Mouse (Mus musculus) ovary, adult 18-20 months (tissue): ENCODE data around the gene Hoxc13.
A peak's percentile ranks its signal among the peaks of the same experiment; 100 is the strongest.

Source experiments
- DNase-seq: peaks from one replicate; pipeline ENCODE4 v3.0.0; 2022; ENCODE audit warnings: low spot score, mixed read lengths

The Hoxc13 gene

DNA sequence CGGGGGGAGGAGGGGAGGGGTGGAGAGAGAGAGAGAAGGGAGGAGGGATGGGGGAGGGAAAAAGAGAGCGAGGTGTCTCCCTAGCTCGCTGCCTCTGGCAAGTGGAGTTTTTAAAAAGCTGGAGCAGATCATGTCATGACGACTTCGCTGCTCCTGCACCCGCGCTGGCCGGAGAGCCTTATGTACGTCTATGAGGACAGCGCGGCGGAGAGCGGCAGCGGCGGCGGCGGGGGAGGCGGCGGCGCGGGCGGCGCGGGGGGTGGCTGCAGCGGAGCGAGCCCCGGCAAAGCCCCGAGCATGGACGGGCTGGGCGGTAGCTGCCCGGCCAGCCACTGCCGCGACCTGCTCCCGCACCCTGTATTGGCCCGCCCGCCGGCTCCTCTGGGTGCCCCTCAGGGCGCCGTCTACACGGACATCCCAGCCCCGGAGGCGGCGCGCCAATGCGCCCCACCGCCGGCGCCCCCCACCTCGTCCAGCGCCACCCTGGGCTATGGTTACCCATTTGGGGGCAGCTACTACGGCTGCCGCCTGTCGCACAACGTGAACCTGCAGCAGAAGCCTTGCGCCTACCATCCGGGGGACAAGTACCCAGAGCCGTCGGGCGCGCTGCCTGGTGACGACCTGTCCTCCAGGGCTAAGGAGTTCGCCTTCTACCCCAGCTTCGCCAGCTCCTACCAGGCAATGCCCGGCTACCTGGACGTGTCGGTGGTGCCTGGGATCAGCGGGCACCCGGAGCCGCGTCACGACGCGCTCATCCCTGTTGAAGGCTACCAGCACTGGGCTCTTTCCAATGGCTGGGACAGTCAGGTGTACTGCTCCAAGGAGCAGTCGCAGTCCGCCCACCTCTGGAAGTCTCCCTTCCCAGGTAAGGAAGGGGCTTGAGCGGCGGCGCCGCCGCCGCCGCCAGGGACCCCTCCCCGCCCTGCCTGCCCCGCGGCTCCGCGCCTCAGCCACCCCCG lies at the start of gene Hoxc13:
Hoxc13 (plus strand) TSS at position 51 of the 959 bp plus-strand sequence.
- DNase-seq, result no peak

DNA sequence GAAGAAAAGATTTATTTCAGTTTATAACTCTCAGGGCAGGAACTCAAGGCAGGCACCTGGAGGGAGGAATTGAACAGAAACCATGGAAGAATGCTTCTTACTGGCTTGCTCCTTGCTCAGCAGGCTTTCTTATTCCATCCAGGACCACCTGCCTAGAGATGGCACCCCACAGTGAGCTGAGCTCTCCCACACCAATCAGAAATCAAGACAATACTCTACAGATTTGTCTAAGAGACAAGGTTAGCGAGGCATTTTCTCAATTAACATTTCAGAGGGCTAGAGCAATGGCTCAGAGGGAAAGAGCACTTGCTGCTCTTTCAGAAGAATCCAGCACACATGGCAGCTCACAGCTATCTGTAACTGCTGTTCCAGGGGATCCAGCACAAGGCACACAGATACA lies 35.1 kb upstream of the Hoxc13 start:
- DNase-seq, result no peak

GRCm38 (mm10) chr15:102895115-102895514 lies 25.8 kb upstream of the Hoxc13 start:
- DNase-seq, result no peak

DNA sequence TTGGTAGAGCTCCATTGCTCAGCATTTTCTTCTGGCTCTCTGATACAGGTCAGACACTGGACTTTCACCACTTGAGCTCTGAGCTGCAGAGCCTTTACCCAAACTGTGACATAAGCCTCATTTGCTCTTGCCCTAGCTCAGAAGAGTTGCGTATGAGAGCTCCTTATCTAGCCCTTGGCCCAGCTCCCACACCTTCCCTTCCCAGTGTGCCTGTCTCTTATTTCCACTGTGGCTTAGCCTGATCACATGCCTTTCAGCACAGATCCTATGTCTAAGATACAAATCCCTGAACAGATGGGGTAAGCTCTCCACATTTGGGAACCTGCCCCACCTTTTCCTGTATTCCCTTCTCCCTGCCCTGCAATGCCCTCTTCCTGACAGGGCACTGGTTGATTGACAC lies 16.0 kb upstream of the Hoxc13 start:
- DNase-seq, result no peak

- DNase-seq, result no peak
Measured at GRCm38 (mm10) chr15:102909536-102909935, 11.4 kb upstream of the Hoxc13 start.

- no peak for DNase-seq
Measured at GRCm38 (mm10) chr15:102910038-102910437, 10.9 kb upstream of the Hoxc13 start.

DNA sequence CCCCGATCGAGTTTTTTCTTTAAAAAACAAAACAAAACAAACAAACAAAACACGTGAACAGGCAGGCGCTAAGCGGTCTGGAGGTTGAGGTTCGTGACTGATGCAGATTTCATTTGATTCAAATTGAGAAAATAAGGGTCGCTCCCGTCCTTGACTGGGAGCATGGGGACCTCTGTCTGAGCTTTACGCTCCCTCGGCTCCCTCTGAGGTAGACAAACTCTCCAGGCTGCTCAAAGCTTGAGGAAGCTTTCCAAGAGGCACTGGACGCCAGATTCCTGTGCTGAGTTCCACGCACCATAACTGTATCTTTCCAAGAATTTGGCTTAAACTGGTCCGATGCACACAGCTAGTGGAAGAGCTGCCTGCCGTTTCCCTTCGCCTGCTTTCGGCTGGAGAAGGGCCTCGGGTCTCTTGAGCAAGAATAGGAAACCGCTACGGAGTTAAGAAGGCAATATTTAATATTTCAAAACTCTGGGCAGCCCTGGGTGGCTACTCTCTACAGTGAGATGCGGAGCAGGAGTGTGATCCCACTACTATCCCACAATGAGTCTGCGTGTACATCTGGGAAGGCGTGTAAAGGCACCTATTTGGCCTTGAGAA lies 10.3 kb upstream of the Hoxc13 start:
- DNase-seq, result no peak

DNA sequence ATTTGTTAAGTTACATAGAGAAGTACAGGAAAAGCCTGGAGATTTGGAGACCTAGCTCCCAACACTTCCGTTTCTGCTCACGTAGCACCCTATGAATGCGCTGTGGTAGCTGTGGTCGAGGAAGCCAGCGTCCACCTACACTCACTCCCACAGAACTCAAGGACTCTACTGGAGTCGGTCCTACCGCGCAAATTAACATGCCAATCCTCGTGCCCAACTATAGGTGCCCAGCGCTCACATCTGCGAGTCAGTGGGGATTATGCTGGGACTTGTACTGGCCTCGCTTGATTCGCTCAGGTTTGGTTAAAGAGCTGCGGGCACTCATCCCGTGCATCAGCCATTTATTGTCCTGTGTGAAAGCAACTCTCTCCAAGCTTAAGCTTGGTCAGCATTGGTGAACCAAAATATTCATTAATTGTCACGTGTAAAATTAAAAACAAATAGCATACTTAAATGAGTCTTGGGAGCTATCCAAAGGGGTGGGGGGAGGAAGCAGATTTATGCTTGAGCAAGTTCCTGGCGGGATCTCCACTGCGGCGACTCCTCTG lies 7.8 kb upstream of the Hoxc13 start:
- DNase-seq, result no peak

- no peak for DNase-seq
Measured at GRCm38 (mm10) chr15:102917972-102918572, 2.8 kb upstream of the Hoxc13 start.

GRCm38 (mm10) chr15:102918611-102919265 lies 2.2 kb upstream of the Hoxc13 start:
- DNase-seq, result no peak

GRCm38 (mm10) chr15:102919336-102920180 lies 1.3 kb upstream of the Hoxc13 start:
- no peak for DNase-seq

DNA sequence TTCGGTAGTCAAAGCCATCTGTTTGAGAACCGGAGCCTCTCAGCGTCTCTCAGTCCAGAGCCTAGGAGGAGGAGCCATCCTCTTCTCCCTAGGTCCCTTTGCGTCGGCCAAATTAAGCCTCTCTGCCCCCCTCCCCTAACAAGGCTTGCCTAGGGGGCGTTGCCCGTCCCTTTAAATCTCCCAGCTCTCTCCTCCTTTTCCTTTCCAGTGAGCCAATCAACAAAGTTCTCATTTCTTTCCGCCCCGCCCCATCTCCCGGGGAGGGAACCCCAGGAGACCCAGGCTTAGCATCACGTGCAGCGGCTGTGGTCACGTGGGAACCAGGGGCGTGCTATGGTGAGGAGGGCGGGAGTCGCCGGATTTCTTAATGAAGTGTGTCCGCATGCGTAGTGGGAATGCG lies 284 bp upstream of the Hoxc13 start:
- DNase-seq, result peak; percentile 18

GRCm38 (mm10) chr15:102922012-102922362 lies 1.1 kb downstream of the Hoxc13 start:
- DNase-seq, result no peak

GRCm38 (mm10) chr15:102922636-102923500 lies 2.0 kb downstream of the Hoxc13 start:
- DNase-seq, result no peak

- DNase-seq, result no peak
Measured at GRCm38 (mm10) chr15:102927032-102927645, 6.2 kb downstream of the Hoxc13 start.

GRCm38 (mm10) chr15:102931706-102932358 lies 10.9 kb downstream of the Hoxc13 start:
- DNase-seq, result no peak

DNA sequence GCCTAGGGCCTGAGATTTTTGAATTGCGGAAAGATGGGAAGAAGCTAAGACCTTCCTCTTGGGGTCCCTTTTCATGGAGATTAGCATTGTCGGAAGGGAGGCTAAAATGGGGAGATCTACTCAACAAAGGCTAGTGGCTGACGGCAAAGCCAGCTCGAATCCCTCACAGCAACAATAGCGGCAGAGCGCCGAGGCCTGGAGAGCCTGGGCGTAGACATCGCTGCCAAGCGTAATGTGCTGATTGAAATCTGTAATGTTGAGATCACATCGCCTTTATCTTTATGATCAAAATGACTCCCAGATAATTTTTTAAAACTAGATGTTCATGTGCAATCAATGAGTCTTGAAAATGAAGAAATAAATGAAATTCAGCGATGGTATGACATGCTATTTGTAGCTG lies 13.5 kb downstream of the Hoxc13 start:
- no peak for DNase-seq

GRCm38 (mm10) chr15:102934897-102935296 lies 14.0 kb downstream of the Hoxc13 start:
- DNase-seq, result no peak

DNA sequence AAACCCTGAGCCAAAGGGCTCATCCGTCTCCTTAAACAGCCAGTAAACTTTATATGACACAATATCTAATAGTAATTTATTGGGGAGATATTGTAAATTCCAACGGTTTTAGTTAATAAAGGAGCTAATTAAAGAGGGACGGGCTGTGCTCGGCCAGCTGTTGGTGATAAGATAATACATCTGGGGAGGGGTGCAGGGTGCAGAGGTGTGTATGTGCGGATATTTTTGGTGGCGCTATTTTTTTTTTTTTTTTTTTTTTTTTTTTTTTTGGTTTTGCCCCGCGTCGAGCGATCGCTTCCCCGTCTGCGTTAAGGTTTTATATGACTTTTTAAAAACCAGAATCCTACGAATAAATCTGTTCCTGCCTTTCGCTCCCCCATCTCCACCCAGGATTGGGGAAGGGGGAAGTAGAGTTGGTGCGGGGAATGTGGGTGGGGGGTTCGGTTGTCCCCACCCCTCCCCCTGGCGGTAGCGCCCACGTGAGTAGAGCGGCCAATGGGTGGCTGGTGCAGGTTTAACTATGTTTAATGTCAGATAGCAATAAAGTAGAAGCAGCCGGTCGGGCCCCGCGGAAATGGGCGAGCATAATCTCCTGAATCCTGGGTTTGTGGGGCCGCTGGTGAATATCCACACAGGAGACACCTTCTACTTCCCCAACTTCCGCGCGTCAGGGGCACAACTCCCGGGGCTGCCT lies 15.5 kb downstream of the Hoxc13 start, which contains the start of gene Hoxc12:
Hoxc12 (plus strand) TSS at position 479 of the 694 bp plus-strand sequence.
- DNase-seq, result no peak
